Mouse (Mus musculus): ENCODE results near the gene Mov10. TPM values are rescaled to one million over a fixed set of nuclear protein-coding genes. Genes with fewer than 3 reads are reported as not detected.

The Mov10 gene
- polyA plus RNA-seq, 1 experiment from 2014 or later = 4.7 TPM

GRCm38 (mm10) chr3:104854465-104854864, 36.1 kb upstream of the Mov10 start:
- Histone ChIP-seq H3K4me2 (ENCODE audit: low read length) (no peak overlapping the region), H3K9me3 (replicated peaks; ENCODE audit: control insufficient read depth, low read length) (no peaks in the 10 kb centered on the region), H3K4me3 (ENCODE audit: low read depth, low read length) (no peak overlapping the region), H3K4me1 (ENCODE audit: control insufficient read depth, insufficient read depth, low read length) (no peaks in the 10 kb centered on the region), H3K27me3 (replicated peaks; ENCODE audit: control insufficient read depth, insufficient read depth, low read length) (no peaks in the 10 kb centered on the region), H3K27ac (ENCODE audit: low read depth, low read length) (no peak overlapping the region), H3K36me3 (ENCODE audit: control insufficient read depth, insufficient read depth, low read length) (no peaks in the 10 kb centered on the region), H3K9ac (ENCODE audit: low read length) (no peak overlapping the region)
- DNase-seq (ENCODE audit: low spot score) = no peak
- ATAC-seq = no peak
- 89% methylated on average over 1 of the region's 1 CpGs for WGBS

DNA sequence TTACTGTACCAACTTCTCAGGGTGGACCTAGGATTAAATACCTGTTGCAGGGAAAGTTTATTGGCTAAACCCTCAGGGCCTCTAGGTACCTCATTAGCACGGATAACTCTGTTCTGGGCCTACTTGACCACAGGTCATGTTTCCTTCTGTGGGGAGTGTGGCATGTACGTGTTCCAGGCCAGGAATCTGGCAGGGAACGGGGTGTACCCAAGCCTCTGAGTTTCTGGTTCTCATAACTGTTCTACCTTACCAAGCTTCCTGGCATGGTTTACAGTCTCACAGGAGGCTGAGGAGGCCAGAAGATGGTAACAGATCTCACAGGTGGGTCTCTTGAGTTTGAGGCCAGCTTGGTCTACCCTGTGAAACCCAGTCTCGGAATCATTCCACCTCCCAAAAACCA, 28.2 kb upstream of the Mov10 start:
- Histone ChIP-seq H3K4me3 (ENCODE audit: low read depth, low read length) (no peak overlapping the region), H3K4me1 (ENCODE audit: control insufficient read depth, insufficient read depth, low read length) (no peaks in the 10 kb centered on the region)
- WGBS = 93% methylated on average over 4 of the region's 4 CpGs

DNA sequence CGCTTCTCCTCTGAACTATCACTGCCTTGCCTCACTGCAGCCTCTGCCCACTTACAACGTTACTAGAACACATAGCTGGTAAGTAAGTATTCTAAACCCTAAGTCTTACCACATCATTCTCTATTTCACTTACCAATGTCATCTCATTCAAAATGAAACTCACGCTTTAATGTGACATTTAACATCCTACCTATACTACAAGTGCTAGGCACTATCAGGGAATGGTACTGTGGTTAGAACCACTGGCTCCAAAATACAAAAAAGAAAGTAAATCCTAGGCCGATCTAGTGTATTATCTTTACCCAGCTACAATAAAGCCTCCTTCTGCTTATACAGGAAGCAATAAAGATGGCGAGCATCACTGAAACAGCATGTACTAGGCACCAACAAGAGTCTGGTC, 22.7 kb upstream of the Mov10 start:
- H3K9ac ChIP-seq (ENCODE audit: low read length) = no peak overlapping the region
- H3K4me3 ChIP-seq (ENCODE audit: low read depth, low read length) = no peak overlapping the region
- H3K36me3 ChIP-seq (ENCODE audit: control insufficient read depth, insufficient read depth, low read length) = peaks cover 62% of the 10 kb centered on the region
- DNase-seq (ENCODE audit: low spot score) (no peak), ATAC-seq (no peak)
- no peaks in the 10 kb centered on the region for H3K9me3 ChIP-seq (replicated peaks; ENCODE audit: control insufficient read depth, low read length)
- H3K4me1 ChIP-seq (ENCODE audit: control insufficient read depth, insufficient read depth, low read length) = no peaks in the 10 kb centered on the region
- H3K27ac ChIP-seq (ENCODE audit: low read depth, low read length) = no peak overlapping the region
- 98% methylated on average over 5 of the region's 5 CpGs for WGBS
- H3K4me2 ChIP-seq (ENCODE audit: low read length) = no peak overlapping the region
- no peaks in the 10 kb centered on the region for H3K27me3 ChIP-seq (replicated peaks; ENCODE audit: control insufficient read depth, insufficient read depth, low read length)

More for the DNA sequence above, 28.2 kb upstream of the Mov10 start:
- Histone ChIP-seq H3K4me2 (ENCODE audit: low read length) (no peak overlapping the region), H3K27ac (ENCODE audit: low read depth, low read length) (no peak overlapping the region), H3K27me3 (replicated peaks; ENCODE audit: control insufficient read depth, insufficient read depth, low read length) (no peaks in the 10 kb centered on the region), H3K9me3 (replicated peaks; ENCODE audit: control insufficient read depth, low read length) (no peaks in the 10 kb centered on the region), H3K9ac (ENCODE audit: low read length) (no peak overlapping the region), H3K36me3 (ENCODE audit: control insufficient read depth, insufficient read depth, low read length) (peaks cover 29% of the 10 kb centered on the region)
- ATAC-seq (no peak), DNase-seq (ENCODE audit: low spot score) (no peak)

- Histone ChIP-seq H3K9ac (ENCODE audit: low read length) (no peak overlapping the region), H3K4me3 (ENCODE audit: low read depth, low read length) (no peak overlapping the region), H3K36me3 (ENCODE audit: control insufficient read depth, insufficient read depth, low read length) (peaks cover 69% of the 10 kb centered on the region), H3K4me1 (ENCODE audit: control insufficient read depth, insufficient read depth, low read length) (no peaks in the 10 kb centered on the region), H3K27ac (ENCODE audit: low read depth, low read length) (no peak overlapping the region), H3K4me2 (ENCODE audit: low read length) (no peak overlapping the region), H3K27me3 (replicated peaks; ENCODE audit: control insufficient read depth, insufficient read depth, low read length) (no peaks in the 10 kb centered on the region), H3K9me3 (replicated peaks; ENCODE audit: control insufficient read depth, low read length) (no peaks in the 10 kb centered on the region)
- WGBS = 95% methylated on average over 3 of the region's 3 CpGs
- DNase-seq (ENCODE audit: low spot score) = no peak
- ATAC-seq = no peak
Observed at GRCm38 (mm10) chr3:104835797-104836196, 17.4 kb upstream of the Mov10 start.

DNA sequence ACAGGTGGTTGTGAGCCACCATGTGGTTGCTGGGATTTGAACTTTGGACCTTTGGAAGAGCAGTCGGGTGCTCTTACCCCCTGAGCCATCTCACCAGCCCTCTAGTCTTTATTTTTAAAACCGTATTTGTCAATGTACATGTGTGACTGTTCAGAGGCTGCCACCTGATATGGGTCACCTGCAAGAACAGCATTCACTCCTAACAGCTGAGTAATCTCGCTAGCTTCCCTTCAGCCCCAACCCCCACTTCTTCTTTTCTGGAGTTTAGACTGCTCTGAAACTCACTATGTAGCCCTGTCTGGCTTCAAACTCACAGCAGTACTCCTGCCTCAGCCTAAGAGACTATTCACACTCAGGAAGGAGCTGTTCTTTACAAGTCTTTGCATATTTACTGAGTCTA, 4.0 kb upstream of the Mov10 start:
- H3K4me2 ChIP-seq (ENCODE audit: low read length) = no peak overlapping the region
- H3K36me3 ChIP-seq (ENCODE audit: control insufficient read depth, insufficient read depth, low read length) = peaks cover 34% of the 10 kb centered on the region
- ATAC-seq (no peak), DNase-seq (ENCODE audit: low spot score) (no peak)
- no peak overlapping the region for H3K27ac ChIP-seq (ENCODE audit: low read depth, low read length)
- no peaks in the 10 kb centered on the region for H3K27me3 ChIP-seq (replicated peaks; ENCODE audit: control insufficient read depth, insufficient read depth, low read length)
- H3K4me3 ChIP-seq (ENCODE audit: low read depth, low read length) = no peak overlapping the region
- 89% methylated on average over 3 of the region's 3 CpGs for WGBS
- peaks cover 6% of the 10 kb centered on the region for H3K4me1 ChIP-seq (ENCODE audit: control insufficient read depth, insufficient read depth, low read length)
- no peak overlapping the region for H3K9ac ChIP-seq (ENCODE audit: low read length)
- H3K9me3 ChIP-seq (replicated peaks; ENCODE audit: control insufficient read depth, low read length) = no peaks in the 10 kb centered on the region

DNA sequence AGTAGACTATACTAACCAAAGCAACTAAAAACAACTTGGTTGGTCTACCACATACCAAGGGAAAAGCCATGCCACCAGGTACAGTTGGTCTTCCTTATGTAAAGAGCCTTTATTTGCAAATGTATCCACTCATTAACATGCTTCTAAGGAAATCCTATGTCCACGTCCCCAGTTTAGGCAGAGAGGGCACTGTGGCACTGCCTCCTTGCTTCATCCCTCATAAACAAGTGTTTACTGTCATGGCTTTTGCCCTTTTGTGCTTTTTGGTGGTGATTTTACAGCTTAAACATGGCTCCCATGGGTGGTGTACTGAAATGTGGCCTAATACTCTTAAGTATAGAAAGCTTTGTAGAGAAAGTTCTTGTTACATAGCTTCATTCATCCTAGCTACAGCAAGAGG, 2.1 kb upstream of the Mov10 start:
- H3K4me2 ChIP-seq (ENCODE audit: low read length) = no peak overlapping the region
- H3K9ac ChIP-seq (ENCODE audit: low read length) = no peak overlapping the region
- H3K36me3 ChIP-seq (ENCODE audit: control insufficient read depth, insufficient read depth, low read length) = peaks cover 14% of the 10 kb centered on the region
- H3K4me1 ChIP-seq (ENCODE audit: control insufficient read depth, insufficient read depth, low read length) = peaks cover 10% of the 10 kb centered on the region
- no peaks in the 10 kb centered on the region for H3K9me3 ChIP-seq (replicated peaks; ENCODE audit: control insufficient read depth, low read length)
- no peak overlapping the region for H3K27ac ChIP-seq (ENCODE audit: low read depth, low read length)
- H3K4me3 ChIP-seq (ENCODE audit: low read depth, low read length) = no peak overlapping the region
- 40% methylated on average over 1 of the region's 1 CpGs for WGBS
- DNase-seq (ENCODE audit: low spot score) (no peak), ATAC-seq (no peak)
- no peaks in the 10 kb centered on the region for H3K27me3 ChIP-seq (replicated peaks; ENCODE audit: control insufficient read depth, insufficient read depth, low read length)

GRCm38 (mm10) chr3:104818749-104819134, 379 bp upstream of the Mov10 start:
- Histone ChIP-seq H3K27me3 (replicated peaks; ENCODE audit: control insufficient read depth, insufficient read depth, low read length) (no peaks in the 10 kb centered on the region), H3K4me2 (ENCODE audit: low read length) (peak overlapping the region; percentile 99), H3K4me1 (ENCODE audit: control insufficient read depth, insufficient read depth, low read length) (peaks cover 10% of the 10 kb centered on the region), H3K9me3 (replicated peaks; ENCODE audit: control insufficient read depth, low read length) (no peaks in the 10 kb centered on the region), H3K36me3 (ENCODE audit: control insufficient read depth, insufficient read depth, low read length) (peaks cover 10% of the 10 kb centered on the region; the same call in 1 of the 2 replicates), H3K9ac (ENCODE audit: low read length) (peak overlapping the region; percentile 84), H3K4me3 (ENCODE audit: low read depth, low read length) (peak overlapping the region; percentile 72), H3K27ac (ENCODE audit: low read depth, low read length) (no peak overlapping the region)
- DNase-seq (ENCODE audit: low spot score) (no peak), ATAC-seq (no peak)
- WGBS = 16% methylated on average over 3 of the region's 3 CpGs

- Histone ChIP-seq H3K36me3 (ENCODE audit: control insufficient read depth, insufficient read depth, low read length) (peaks cover 8% of the 10 kb centered on the region; the same call in 1 of the 2 replicates), H3K9me3 (replicated peaks; ENCODE audit: control insufficient read depth, low read length) (no peaks in the 10 kb centered on the region), H3K4me2 (ENCODE audit: low read length) (peak overlapping the region; percentile 99), H3K4me3 (ENCODE audit: low read depth, low read length) (peak overlapping the region; percentile 72), H3K4me1 (ENCODE audit: control insufficient read depth, insufficient read depth, low read length) (peaks cover 10% of the 10 kb centered on the region), H3K27me3 (replicated peaks; ENCODE audit: control insufficient read depth, insufficient read depth, low read length) (no peaks in the 10 kb centered on the region), H3K9ac (ENCODE audit: low read length) (peak overlapping the region; percentile 84), H3K27ac (ENCODE audit: low read depth, low read length) (peak overlapping the region; percentile 33; the same call in 1 of the 2 replicates)
- DNase-seq (ENCODE audit: low spot score) (peak; percentile 59), ATAC-seq (peak; percentile 88)
- under 1% methylated on average over 39 of the region's 46 CpGs for WGBS
Observed at GRCm38 (mm10) chr3:104817481-104817990, 827 bp downstream of the Mov10 start.

DNA sequence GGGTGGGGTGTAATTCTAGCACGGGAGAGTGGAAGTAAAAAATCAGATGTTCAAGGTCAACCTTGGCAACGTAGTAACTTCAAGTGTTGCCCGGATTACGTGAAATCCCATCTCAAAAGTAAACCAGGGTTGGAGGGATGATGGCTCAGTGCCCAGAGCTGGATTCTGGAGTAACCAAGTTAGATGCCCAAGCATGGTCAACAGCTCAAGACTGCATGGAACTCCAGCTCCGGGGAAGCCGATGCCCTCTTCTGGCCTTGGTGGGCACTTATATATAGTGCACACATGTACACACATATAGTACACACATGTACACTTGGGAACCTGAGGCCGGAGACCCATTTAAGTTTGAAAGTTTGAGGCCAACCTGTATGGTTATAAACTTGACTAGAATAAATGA, 2.2 kb downstream of the Mov10 start:
- Histone ChIP-seq H3K4me3 (ENCODE audit: low read depth, low read length) (no peak overlapping the region), H3K27ac (ENCODE audit: low read depth, low read length) (no peak overlapping the region), H3K4me1 (ENCODE audit: control insufficient read depth, insufficient read depth, low read length) (peaks cover 10% of the 10 kb centered on the region), H3K9ac (ENCODE audit: low read length) (no peak overlapping the region), H3K36me3 (ENCODE audit: control insufficient read depth, insufficient read depth, low read length) (0 out of 2 replicates have a peak, but pooled peaks cover under 1% of the 10 kb centered on the region), H3K4me2 (ENCODE audit: low read length) (no peak overlapping the region), H3K27me3 (replicated peaks; ENCODE audit: control insufficient read depth, insufficient read depth, low read length) (no peaks in the 10 kb centered on the region), H3K9me3 (replicated peaks; ENCODE audit: control insufficient read depth, low read length) (no peaks in the 10 kb centered on the region)
- ATAC-seq = no peak
- DNase-seq (ENCODE audit: low spot score) = no peak
- 96% methylated on average over 7 of the region's 7 CpGs for WGBS

Measured in forebrain, embryonic 14.5 days (tissue).